Mouse (Mus musculus) bone marrow, adult 2 months (tissue): ENCODE measurements around the gene Zbtb8a.

Experiments
- CTCF ChIP-seq: fragments of 200-500 bp; IDR thresholded peaks from 2 replicates; pipeline ENCODE4 v1.5.1; 2011; ENCODE audit warnings: low read length, control low read depth; ENCODE audit not compliant: control insufficient read depth, insufficient read depth
- POLR2A ChIP-seq: fragments of 200-500 bp; IDR thresholded peaks from 2 replicates; pipeline ENCODE4 v1.6.1; 2011; ENCODE audit warnings: low read depth, mild to moderate bottlenecking, control low read depth, low read length, borderline replicate concordance; ENCODE audit not compliant: control insufficient read depth

GRCm38 (mm10) chr4:129379805-129380204 is 1.9 kb upstream of the Zbtb8a start:
- TF ChIP-seq POLR2A (no peak), CTCF (no peak)
